9 mouse cellular contexts compared by ENCODE assay signal in the genomic region with DNA sequence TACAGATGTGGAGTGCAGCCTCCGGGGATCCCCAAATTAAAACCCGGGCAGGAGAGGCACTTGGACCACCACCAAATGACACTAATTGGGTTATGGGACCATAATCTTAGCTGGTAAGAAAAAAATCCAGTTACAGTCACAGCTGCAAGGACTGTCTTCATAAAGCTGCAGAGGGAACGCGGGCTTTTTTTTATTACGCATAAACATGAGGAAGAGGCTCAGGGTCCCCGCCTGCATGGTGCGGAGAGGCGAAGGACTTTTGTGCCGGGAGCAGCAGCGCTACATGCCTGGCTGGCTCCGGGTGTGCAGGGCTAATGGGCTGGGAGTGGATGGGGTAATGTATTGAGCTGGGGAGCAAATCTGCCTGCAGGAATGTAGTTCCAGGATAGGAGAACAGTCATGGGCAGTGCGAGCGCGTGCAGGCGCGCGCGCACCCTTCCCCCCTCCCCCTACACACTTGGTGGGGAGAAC. TPM values are rescaled to one million over a fixed set of nuclear protein-coding genes. Genes with fewer than 3 reads are reported as not detected.
DNase-seq lines count a peak whose midpoint lies in the region; ATAC-seq and TF ChIP-seq lines count a peak whose summit lies in the region.
"Had no signal": no experiment of that assay in that cellular context is flagged by ENCODE, and none has a peak within 500 bp of the region (broad histone marks: within the 10 kb centered on the region; RNA-seq: fewer than 3 reads in every experiment).

No protein-coding gene starts in this region.

- DNase-seq in gastrocnemius, adult 2 months, result no peak
- no peak for DNase-seq in gastrocnemius, postnatal 14 days
- peak; percentile 45 to 46 for DNase-seq in right cerebral cortex, postnatal 10 days (ENCODE audit: low spot score in 2 of 2)
- DNase-seq in right cerebral cortex, postnatal 36 days (ENCODE audit: low spot score in 2 of 2), result no peak
- peak; percentile 57 for DNase-seq in hindbrain, embryonic 14.5 days (ENCODE audit: low spot score)
- no peak for DNase-seq in liver, postnatal 0 days
- no peak for DNase-seq in spleen, adult 12 weeks (ENCODE audit: low spot score)

- peak overlapping the region; percentile 76 for H3K4me3 ChIP-seq in gastrocnemius, adult 2 months
- H3K4me3 ChIP-seq in hindbrain, embryonic 14.5 days (replicated peaks; ENCODE audit: low read length), result peak overlapping the region; percentile 34
- H3K4me3 ChIP-seq in liver, postnatal 0 days (ENCODE audit: low read depth, low read length), result peak overlapping the region; percentile 44
- peak overlapping the region; percentile 52 for H3K4me3 ChIP-seq in stomach, embryonic 16.5 days (replicated peaks; ENCODE audit: low read length)
- H3K4me3 ChIP-seq: myocyte had no signal

- WGBS in hindbrain, embryonic 14.5 days, result 1% methylated on average over 18 of the region's 18 CpGs
- 4% methylated on average over 18 of the region's 18 CpGs for WGBS in liver, postnatal 0 days (ENCODE audit: insufficient replicate concordance)
- 4% methylated on average over 18 of the region's 18 CpGs for WGBS in stomach, embryonic 16.5 days

- no peaks in the 10 kb centered on the region for H3K36me3 ChIP-seq in hindbrain, embryonic 14.5 days (replicated peaks; ENCODE audit: control insufficient read depth, insufficient read depth)
- no peaks in the 10 kb centered on the region for H3K36me3 ChIP-seq in liver, postnatal 0 days (replicated peaks; ENCODE audit: insufficient read depth, low read length)
- H3K36me3 ChIP-seq in stomach, embryonic 16.5 days (ENCODE audit: control insufficient read depth, insufficient read depth, low read length), result no peaks in the 10 kb centered on the region

- H3K4me2 ChIP-seq in hindbrain, embryonic 14.5 days (replicated peaks), result peak overlapping the region; percentile 74
- peak overlapping the region; percentile 75 for H3K4me2 ChIP-seq in liver, postnatal 0 days (ENCODE audit: low read depth, low read length)
- peak overlapping the region; percentile 91 for H3K4me2 ChIP-seq in stomach, embryonic 16.5 days (ENCODE audit: low read depth, low read length)

- H3K4me1 ChIP-seq in hindbrain, embryonic 14.5 days (replicated peaks; ENCODE audit: control insufficient read depth, insufficient read depth, low read length), result peaks cover 27% of the 10 kb centered on the region
- peaks cover 10% of the 10 kb centered on the region; the same call in 1 of the 2 replicates for H3K4me1 ChIP-seq in liver, postnatal 0 days (ENCODE audit: insufficient read depth)
- H3K4me1 ChIP-seq in stomach, embryonic 16.5 days (ENCODE audit: control insufficient read depth, insufficient read depth, low read length), result peaks cover 28% of the 10 kb centered on the region

- no peaks in the 10 kb centered on the region for H3K9me3 ChIP-seq in hindbrain, embryonic 14.5 days (ENCODE audit: control insufficient read depth, low read length)
- H3K9me3 ChIP-seq in liver, postnatal 0 days (ENCODE audit: low read length), result no peaks in the 10 kb centered on the region
- H3K9me3 ChIP-seq in stomach, embryonic 16.5 days (replicated peaks; ENCODE audit: control insufficient read depth, low read length), result no peaks in the 10 kb centered on the region

- TF ChIP-seq EP300 in liver, postnatal 0 days (IDR thresholded peaks at IDR 0.05; ENCODE audit: low read depth), result no peak

- H3K9ac ChIP-seq in hindbrain, embryonic 14.5 days, result peak overlapping the region; percentile 69
- no peak overlapping the region for H3K9ac ChIP-seq in liver, postnatal 0 days (replicated peaks)
- peak overlapping the region; percentile 80 for H3K9ac ChIP-seq in stomach, embryonic 16.5 days (ENCODE audit: low read length)

- peak; percentile 78 for ATAC-seq in hindbrain, embryonic 14.5 days (ENCODE audit: low FRiP score)
- ATAC-seq in liver, postnatal 0 days, result no peak
- peak; percentile 54; the same call in 1 of the 2 replicates for ATAC-seq in stomach, embryonic 16.5 days (ENCODE audit: insufficient read depth, low FRiP score)

- H3K27me3 ChIP-seq in hindbrain, embryonic 14.5 days (ENCODE audit: control insufficient read depth, insufficient read depth, low read length), result no peaks in the 10 kb centered on the region; the same call in 1 of the 2 replicates
- H3K27me3 ChIP-seq in liver, postnatal 0 days (ENCODE audit: insufficient read depth, low read length), result peaks cover 42% of the 10 kb centered on the region
- H3K27me3 ChIP-seq in stomach, embryonic 16.5 days (ENCODE audit: control insufficient read depth, insufficient read depth, low read length), result peaks cover 5% of the 10 kb centered on the region; the same call in 1 of the 2 replicates

- intact Hi-C loops in gastrocnemius, adult 2 months (cut with DNase I), result no loop called here
- intact Hi-C loops in gastrocnemius, postnatal 14 days (cut with DNase I; ENCODE audit: low total_unique reads), result no loop called here

- no peak for TF ChIP-seq CTCF in gastrocnemius, adult 2 months (IDR thresholded peaks at IDR 0.05)
- TF ChIP-seq CTCF in liver, postnatal 0 days (IDR thresholded peaks at IDR 0.05; ENCODE audit: low read depth), result no peak

- no peak overlapping the region for H3K27ac ChIP-seq in gastrocnemius, adult 2 months
- H3K27ac ChIP-seq in hindbrain, embryonic 14.5 days, result peak overlapping the region; percentile 97
- no peak overlapping the region for H3K27ac ChIP-seq in liver, postnatal 0 days (ENCODE audit: low read depth)
- H3K27ac ChIP-seq in stomach, embryonic 16.5 days (ENCODE audit: low read length), result peak overlapping the region; percentile 90

RNA-seq across cellular contexts. Expression of a gene that starts 20.3 kb away (rescaled TPM):
- 1 to 10 TPM; 1.9 to 2.7 TPM for total RNA-seq in gastrocnemius, adult 2 months (2021)
- 1 to 10 TPM; 4.0 to 7.7 TPM for total RNA-seq in gastrocnemius, postnatal 14 days (2021)
- 21.6 and 25.0 TPM in 2 replicates for polyA plus RNA-seq in hindbrain, embryonic 14.5 days (2014; fragmentation: Nextera tagmentation; extraction: Ambion mirVana)
- polyA plus RNA-seq in liver, postnatal 0 days (2015; fragmentation: Nextera tagmentation; extraction: Ambion mirVana), result 0.28 and 0.37 TPM in 2 replicates
- 5.0 and 5.7 TPM in 2 replicates for polyA plus RNA-seq in stomach, embryonic 16.5 days (2015; fragmentation: Nextera tagmentation; extraction: Ambion mirVana)

Comparison
In these comparisons a context has a peak if more than half of its experiments do, and no peak if none do; other contexts are left out.
1. DNase-seq: peak in right cerebral cortex, postnatal 10 days (2 of 2) and hindbrain, embryonic 14.5 days (single experiment); none in gastrocnemius, adult 2 months (single experiment), gastrocnemius, postnatal 14 days (single experiment), right cerebral cortex, postnatal 36 days (0 of 2), liver, postnatal 0 days (single experiment) and spleen, adult 12 weeks (single experiment).
2. H3K27ac ChIP-seq: peak in hindbrain, embryonic 14.5 days (single experiment) and stomach, embryonic 16.5 days (single experiment); none in gastrocnemius, adult 2 months (single experiment) and liver, postnatal 0 days (single experiment).
3. Peak in every context shown above with its lines, with median percentiles within 50 percentile points of each other: H3K4me3 ChIP-seq and H3K4me2 ChIP-seq.